Mouse (Mus musculus): Measurements from ENCODE around the gene Slc24a3.

The Slc24a3 gene

DNA sequence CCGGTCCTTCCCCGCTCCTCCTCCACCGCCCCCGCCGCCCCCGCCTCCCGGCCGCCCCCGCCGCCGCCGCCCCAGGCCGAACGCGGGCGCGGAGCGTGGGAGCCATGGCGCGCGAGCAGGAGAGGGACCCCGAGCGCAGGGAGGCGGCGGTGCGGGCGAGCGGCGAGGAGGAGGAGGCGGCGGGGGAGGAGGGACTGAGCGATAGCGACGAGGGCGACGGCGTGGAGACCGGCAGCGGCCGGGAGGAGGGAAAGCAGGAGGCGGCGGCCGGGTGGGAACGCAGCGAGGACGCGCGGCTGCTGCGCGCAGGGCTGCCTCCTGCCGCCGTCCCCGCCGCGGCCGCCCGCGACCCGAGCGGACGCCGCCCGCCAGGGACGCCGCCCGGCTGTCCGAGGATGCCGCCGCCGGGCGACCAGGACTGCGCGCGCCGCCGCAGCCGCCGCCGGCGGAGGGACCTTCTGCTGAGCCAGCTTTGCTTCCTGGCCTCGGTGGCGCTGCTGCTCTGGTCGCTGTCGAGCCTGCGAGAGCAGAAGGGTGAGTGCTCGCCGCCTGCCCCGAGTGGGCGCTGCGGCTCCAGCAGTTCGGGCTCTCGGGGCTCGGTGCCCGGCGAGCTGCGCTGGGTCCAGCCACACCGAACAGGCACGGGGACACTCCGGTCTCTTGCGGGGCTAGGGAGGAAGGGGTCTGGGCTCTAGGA, at the start of gene Slc24a3:
TSS of gene Slc24a3 (plus strand) at position 91 of the 697 bp plus-strand sequence.
- in situ Hi-C loops (cut with MboI, MseI), result loop anchor here (5.0 to 25.0 kb wide), 5 partner anchors 34 to 424 kb away; no protein-coding TSS in a partner anchor

DNA sequence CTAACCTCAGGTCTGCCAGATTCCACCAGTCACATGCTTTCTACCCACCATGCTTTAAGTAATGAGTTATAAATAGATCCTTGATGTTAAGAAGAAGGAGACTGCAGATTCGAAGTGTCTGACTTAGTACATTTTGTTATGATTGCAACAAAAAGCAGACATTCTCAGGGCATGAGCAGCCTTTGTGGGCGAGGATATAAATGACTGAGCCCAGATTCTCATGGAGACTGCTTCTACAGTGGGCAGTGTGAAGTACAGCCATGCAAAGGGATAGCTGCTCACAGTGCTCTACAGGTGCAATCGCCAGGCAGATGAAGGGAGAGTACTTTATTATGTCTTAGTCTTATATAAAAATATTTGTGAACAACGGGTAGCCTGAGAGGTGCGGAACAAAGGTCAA, 49.8 kb upstream of the Slc24a3 start:
- in situ Hi-C loops (cut with MboI, MseI), result no loop called here

DNA sequence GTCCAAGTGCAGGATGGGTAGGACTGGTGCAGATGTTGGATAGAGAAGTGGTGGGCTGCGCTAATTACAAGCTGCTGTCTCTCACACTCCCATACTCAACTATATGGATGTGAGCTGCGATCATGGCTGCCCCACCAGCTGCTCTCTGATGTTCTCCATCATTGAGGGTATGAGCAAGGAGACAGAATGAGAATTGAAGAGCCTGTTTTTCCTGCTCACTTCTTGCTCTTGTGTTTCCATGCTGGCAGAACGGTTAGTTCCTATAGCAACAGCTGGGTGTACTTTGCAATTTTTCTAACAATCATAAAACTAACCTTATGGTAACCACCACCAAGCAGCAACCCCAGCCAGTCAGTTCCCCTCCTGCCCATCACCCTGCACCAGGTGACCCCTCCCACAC, 39.8 kb upstream of the Slc24a3 start:
- in situ Hi-C loops (cut with MboI, MseI), result no loop called here

DNA sequence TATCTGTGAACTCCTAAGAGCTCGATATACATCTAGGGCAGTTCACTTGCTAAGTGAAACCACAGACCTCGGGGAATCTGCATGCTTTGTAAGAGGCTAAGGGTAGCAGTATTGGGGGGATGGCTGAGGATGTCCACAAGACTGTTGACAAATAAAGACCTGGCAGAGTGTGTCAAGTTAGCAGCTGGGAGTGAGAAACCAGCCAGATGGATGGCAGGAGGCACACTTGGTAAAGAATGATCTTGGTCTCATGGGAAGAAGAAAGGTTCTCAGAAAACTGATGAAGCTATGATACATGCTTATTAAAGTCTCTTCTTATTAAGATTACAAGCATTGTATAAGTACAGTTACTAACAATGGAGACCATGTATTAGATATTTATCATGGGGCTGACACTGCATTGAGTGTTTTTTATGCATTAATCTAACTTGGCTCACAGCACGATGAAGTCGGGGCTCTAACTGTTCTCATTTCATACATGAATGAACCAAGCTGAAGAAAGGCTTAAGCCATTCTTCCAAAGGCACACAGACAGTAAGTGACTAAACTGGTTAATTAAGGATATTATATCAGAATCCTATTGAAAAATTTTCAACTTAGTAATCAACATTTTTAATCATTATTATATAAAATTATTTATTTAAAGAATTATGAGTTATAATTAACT, 30.8 kb upstream of the Slc24a3 start:
- in situ Hi-C loops (cut with MboI, MseI), result no loop called here

DNA sequence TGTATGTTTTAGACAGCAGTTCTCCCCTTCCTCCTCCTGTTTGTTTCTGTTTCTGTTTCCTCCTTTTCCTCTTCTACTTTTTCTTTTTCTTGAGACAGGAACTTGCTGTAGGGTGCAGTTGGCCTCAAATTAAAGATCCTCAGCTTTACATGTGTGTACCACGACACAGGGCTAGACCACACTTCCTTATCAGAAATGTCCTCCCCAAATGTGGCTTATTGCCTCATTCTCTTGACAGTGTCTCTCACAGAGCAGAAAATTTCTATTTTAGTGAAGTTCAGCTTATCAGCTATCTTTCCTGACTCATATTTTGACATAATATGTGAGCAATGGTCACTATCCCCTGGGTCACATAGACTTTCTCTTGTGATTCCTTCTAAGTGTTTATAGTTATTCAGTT, 17.1 kb upstream of the Slc24a3 start:
- in situ Hi-C loops (cut with MboI, MseI), result loop anchor here in 1 of 2 experiments (25.0 kb wide), 1 partner anchor 112 kb away; no protein-coding TSS in a partner anchor

DNA sequence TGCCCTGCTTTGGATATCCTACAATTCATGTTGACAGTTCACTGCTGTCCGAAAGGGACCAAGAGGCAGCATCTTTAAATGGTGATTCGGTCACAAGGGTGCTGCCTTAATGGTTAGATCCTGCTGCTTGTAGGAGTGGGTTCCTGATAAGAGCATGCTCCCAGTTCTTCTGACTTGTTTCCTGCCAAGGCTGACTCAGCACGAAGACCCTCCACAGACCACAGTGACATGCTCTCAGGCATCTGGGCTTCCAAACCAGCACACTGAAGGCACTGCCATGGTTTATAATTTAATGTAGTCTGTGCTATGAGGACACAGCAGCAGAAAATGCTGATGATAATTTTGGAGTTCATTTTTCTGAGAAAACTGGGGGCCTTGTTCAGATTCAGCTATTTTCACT, 16.7 kb upstream of the Slc24a3 start:
- in situ Hi-C loops (cut with MboI, MseI), result loop anchor here in 1 of 2 experiments (25.0 kb wide), 1 partner anchor 111 kb away; no protein-coding TSS in a partner anchor

DNA sequence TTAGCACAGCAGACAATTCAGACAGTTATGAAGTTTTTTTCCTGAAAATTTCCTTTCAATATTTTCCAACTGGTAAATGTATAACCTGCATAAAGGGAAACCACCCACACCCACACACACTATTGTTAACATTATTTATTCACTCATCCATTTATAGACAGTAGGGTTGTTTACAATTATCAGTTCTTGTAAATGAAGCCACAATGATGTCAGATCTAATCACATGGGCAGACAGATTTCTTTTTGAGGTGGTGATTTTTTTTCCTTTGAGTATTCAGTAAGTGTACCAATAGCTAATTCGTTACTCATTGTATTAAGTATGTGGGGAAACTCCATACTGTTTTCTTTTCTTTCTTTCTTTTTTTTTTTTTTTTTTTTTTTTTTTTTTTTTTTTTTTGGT, 15.3 kb upstream of the Slc24a3 start:
- in situ Hi-C loops (cut with MboI, MseI), result loop anchor here in 1 of 2 experiments (25.0 kb wide), 1 partner anchor 110 kb away; no protein-coding TSS in a partner anchor

DNA sequence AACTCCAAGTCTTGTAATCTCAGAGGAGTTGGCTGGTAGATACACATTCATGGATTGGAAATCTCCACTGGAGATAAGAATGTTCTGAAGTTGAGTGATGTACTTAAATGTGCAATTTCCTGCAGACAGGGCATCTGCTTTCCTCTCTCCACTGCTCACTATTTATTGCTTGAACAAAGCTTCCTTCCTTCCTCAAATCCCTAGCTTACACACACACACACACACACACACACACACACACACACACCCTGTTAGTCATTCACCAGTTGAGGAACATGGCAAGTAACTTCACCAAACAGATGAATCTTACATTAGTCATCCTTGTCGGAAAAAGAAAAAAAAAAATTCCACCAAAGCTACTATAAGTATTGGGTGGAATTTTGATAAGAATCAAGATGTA, 8.6 kb upstream of the Slc24a3 start:
- in situ Hi-C loops (cut with MboI, MseI), result loop anchor here in 1 of 2 experiments (25.0 kb wide), 1 partner anchor 103 kb away; no protein-coding TSS in a partner anchor

DNA sequence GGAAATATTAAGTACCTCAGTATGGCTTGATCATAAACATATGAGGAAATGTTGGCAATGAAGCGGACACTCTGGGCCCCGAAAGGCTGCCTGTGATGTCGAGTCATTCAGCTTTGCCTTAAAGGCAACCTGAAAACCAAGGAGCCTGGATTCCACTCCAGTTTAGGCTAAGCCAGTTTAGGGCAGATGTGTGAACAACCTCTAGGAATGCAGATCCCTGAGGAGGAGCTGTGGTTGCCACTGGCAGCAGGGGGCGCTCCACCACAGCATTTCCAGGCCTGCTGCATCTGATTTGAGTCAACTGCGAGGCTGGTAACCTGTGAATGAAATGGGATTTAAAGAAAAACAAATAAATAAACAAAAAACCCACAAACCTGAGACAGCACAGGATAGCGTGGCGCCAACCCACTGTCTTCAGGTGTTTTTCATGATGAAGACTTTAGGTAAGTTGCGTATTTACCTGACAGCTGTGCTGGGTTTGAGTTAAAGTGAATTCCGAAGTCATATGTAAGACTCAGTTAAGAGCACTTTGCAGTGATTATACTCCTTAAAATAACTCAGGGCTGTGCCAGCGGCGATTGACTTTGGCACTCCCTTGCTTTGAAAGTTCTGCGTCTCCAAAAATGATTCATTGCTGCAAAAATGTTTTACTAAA, 6.4 kb upstream of the Slc24a3 start:
- in situ Hi-C loops (cut with MboI, MseI), result loop anchor here (5.0 to 25.0 kb wide), 4 partner anchors 101 to 414 kb away; no protein-coding TSS in a partner anchor

DNA sequence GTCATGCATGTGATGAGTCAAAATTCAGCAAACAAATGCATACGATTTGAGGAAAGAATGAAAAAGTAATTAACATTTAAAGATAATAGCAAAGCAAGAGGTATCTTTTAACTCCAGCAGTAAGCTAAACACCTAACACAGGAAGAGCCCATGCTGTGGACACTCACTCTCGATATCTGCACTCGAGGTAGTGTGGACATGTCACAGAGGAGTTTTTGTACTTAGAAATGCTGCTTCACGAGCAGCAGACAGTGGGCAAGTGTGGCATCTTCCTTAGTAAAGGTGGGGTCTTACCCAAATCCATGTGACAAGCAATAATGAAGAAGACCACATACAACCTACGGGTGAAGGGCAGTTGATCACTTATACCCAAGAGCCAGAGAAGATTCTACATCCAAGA, 3.5 kb upstream of the Slc24a3 start:
- in situ Hi-C loops (cut with MboI, MseI), result loop anchor here (5.0 to 25.0 kb wide), 4 partner anchors 98 to 411 kb away; no protein-coding TSS in a partner anchor

DNA sequence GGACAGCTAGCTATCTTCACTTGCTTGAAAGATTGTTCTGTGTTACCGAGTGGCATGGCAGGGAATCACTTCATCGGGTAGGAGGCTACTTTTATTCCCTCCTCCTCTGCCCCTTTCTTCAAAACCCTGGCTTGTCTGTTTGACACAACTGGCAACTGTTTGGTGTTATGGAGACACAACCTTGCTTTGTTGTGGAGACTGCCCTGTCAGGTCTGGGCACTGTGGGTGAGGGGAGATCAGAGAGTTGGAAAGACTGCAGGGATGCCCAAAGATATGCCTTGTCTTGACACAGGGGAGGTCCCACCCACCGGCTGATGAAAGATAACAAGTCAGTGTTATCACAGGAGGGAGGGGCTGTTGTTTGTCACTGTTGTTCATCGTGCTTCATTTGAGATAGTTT, 3.0 kb upstream of the Slc24a3 start:
- in situ Hi-C loops (cut with MboI, MseI), result loop anchor here (5.0 to 25.0 kb wide), 4 partner anchors 98 to 410 kb away; no protein-coding TSS in a partner anchor

DNA sequence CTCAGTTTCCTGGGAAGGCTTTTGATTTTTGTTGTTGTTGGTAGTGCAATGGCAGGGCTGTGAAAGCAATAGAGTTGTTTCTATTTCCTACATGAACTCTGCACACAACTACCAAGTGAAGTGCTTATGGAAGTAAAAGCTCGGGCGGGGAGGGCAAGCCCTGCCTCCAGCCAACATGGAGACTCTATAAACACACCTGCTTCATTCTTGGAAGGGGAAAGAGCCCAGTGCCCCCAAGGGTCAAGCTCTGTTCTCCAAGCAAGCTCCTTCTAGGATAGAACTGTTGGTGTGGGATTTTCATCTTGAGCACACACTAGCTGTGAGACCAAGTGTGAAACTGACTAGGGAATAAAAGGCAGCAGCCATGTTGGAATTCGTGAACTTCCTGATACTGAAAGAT, 2.5 kb upstream of the Slc24a3 start:
- in situ Hi-C loops (cut with MboI, MseI), result loop anchor here (5.0 to 25.0 kb wide), 5 partner anchors 37 to 427 kb away; no protein-coding TSS in a partner anchor

DNA sequence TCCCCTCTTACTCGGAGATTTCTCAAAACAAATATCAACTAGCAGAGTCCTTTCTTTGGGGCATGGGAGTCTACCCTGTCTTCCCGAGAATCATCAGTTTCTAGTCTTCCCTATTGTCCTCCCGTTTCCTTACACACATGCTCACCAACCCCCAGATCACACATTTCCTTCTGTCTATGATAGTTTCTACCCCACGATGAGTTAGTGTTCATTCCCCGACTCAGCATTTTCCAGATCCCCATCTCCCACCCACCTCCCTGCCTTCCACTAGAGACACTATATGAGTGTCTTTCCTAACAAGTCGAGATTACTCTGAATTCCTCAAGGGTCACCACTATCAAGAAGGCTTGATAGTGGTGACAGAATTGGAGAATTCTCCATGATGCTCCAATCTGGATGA, 1.7 kb upstream of the Slc24a3 start:
- in situ Hi-C loops (cut with MboI, MseI), result loop anchor here (5.0 to 25.0 kb wide), 5 partner anchors 36 to 426 kb away; no protein-coding TSS in a partner anchor

DNA sequence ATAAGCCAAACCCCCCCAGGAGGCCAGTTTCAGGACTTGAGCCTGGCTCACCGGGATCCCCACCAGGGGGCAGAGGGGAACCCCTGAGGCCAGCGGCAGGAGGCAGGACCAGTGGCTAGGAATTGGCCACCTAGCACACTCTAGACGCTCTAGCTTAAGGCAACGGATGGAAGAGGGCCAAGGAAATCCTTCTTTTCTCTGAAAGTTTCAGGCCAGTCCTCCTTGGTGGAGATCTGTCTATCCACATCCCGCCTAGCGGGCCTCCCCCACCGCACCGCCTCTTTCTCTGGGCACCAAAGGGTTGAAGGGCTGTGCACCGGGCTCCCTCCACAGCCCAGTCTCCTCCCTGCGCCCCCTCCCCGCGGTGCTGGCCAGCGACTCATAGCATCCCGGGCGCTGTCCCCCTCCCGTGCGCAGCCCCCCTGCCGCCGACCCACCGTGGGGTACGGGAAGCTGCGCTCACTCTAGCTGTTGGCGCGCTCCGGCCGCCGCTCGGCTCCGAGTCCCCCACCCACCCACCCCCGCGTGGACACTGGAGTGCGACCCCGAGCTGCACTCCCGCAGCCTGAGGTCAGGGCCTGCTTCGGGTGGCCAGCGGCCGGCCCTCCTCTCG, 397 bp upstream of the Slc24a3 start:
- in situ Hi-C loops (cut with MboI, MseI), result loop anchor here (5.0 to 25.0 kb wide), 5 partner anchors 35 to 425 kb away; no protein-coding TSS in a partner anchor

DNA sequence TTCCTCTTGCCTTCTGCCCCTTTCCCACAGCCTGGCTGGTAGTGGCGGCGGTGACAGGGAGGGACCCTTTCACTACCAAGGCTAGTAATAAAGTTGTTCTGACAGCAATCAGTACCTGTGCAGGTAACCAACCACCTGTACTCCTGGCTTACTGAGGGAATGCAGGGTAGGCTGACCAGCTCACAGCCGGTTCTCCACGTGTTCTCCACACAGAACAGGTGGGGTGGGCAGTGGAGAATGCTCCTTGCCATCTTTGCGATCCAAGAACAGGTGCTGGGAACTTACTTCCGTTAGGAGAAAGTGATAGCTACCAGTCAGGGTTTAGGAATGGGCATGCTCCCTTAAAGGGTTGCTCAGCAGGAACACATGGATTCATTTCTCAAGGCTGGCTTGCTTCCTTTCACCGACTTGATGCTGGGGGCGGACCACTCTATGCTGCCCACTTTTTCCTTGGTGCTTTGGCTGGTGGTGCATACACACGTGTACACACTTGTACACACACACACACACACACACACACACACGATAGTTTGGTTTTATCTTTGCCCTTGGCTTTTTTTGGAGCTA, 934 bp downstream of the Slc24a3 start:
- in situ Hi-C loops (cut with MboI, MseI), result loop anchor here (5.0 to 25.0 kb wide), 5 partner anchors 34 to 424 kb away; no protein-coding TSS in a partner anchor

DNA sequence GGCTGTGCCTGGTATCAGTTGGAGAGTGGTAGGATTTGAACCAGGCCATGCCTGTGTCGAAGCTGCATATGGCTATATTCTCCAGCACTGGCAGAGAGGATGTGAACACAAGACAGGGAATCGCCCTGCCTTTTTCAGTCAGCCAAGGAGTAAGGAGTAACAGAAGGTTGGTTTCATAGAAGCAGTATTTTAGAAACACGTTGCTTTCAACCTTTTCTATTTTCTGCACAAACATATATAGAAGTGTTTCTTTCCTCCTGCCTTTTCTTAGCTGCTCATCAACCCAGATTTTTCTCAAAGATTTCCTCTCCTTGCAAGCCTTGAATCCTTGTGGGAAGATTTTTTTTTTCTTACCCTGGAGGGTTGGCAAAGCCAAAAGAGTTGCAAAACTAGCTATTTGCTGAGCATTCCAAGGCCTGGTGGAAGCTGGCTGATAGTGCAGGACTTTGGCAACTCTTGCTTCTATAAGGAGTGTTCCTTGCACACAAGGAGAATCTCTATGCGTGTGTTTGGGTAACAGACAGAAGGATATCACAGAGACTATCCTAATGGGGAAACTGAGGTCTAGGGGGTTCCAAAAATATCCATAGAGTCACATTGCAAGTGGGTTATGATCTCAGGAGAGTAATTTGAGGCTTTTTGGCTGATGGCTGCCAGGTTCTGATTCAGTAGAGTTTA, 5.6 kb downstream of the Slc24a3 start:
- in situ Hi-C loops (cut with MboI, MseI), result loop anchor here in 1 of 2 experiments (25.0 kb wide), 1 partner anchor 89 kb away; no protein-coding TSS in a partner anchor

DNA sequence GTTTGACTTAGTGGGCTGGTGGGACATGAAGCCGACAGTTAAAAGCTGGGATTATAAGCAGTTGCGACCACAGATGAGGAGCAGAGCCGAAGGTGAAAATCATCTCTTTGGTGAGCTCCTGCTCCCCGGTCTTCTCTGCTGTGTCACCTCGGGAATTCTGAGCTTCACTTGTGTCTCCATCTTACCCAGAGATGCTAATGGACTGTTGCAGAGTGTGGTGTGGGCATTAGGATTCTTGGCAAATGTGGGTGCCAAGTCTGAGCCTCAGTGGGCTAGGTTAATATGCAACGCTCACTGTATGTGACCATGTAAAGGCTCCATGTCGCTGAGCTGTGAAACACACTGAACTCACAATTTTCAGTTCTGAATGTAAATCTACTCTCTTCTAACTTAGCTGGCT, 7.5 kb downstream of the Slc24a3 start:
- in situ Hi-C loops (cut with MboI, MseI), result no loop called here

DNA sequence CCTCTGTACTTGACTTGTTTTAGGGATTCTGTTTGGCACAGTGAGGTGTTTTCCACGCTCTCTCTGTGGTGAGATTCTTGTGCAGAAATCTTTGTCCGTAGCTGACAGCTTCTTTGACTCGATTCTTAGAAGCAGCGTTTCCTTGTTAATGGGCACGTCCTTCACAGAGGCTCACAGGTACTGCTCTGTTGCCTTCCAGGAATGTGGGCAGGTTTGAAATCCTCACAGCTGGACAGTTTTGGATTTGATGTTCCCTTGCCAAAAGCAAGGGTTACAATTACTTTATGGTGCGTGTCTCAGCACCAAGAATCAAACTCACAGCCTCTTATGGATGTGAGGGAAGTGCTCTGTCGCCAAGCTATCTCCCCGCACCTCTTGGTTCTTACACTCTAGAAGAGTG, 14.9 kb downstream of the Slc24a3 start:
- in situ Hi-C loops (cut with MboI, MseI), result no loop called here

DNA sequence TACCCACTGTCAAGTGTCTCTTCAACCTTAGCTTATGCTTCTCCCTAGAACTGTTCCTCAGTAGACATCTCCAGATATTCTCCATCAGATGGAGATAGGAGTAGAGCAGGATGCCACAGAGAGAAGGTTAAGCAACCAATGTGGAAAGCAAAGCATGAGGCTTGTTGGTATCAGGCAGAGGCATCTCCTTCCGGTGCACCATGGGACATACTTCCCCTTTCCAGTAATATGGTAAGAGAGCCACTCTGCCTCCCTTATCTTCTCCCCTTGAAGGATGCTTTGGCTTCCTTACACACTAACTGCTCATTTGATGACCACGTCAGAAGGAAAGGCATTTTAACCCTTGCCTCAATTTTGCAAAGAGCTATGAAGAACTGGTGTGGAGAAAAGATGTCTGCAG, 21.3 kb downstream of the Slc24a3 start:
- in situ Hi-C loops (cut with MboI, MseI), result no loop called here

DNA sequence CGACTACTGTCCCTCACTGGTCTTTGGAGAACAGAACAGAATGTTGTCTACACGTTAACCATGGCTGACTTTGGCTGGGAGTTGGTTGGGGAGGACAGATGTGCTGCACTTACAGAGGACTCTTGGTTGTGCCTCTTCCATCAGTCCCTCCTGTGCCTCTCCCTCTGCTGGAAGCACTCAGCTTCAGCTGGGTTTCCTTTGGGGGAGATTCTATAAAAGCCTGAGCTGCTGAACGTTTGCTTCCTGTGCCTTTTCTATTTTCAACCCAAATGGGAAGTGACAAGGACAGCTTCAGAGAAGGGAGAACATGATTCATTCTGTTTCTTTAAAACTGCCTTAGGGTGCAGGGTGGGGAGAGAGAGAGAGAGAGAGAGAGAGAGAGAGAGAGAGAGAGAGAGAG, 28.5 kb downstream of the Slc24a3 start:
- in situ Hi-C loops (cut with MboI, MseI), result no loop called here
